Mouse (Mus musculus) thymus, adult 2 months (tissue): ENCODE results near the gene Plxnb1.

Experiments used
- CTCF ChIP-seq: fragments of 200-500 bp; IDR thresholded peaks from 2 replicates; pipeline ENCODE4 v1.5.1; 2012; ENCODE audit warnings: mild to moderate bottlenecking, control low read depth, low read length, moderate library complexity, borderline replicate concordance; ENCODE audit not compliant: control insufficient read depth, poor library complexity, insufficient read depth; ENCODE audit errors: extremely low read depth
- POLR2A ChIP-seq: fragments of 200-500 bp; IDR thresholded peaks from 2 replicates; pipeline ENCODE4 v1.6.1; 2012; ENCODE audit warnings: mild to moderate bottlenecking, low read length, control low read depth, moderate library complexity; ENCODE audit not compliant: control insufficient read depth, poor library complexity, insufficient read depth; ENCODE audit errors: extremely low read depth

- TF ChIP-seq POLR2A, result no peak
- TF ChIP-seq CTCF, result no peak
These were observed 27.4 kb downstream of the Plxnb1 start for GRCm38 (mm10) chr9:109122553-109123085.
